Mouse (Mus musculus) heart, adult 9 months (tissue): Measurements from ENCODE around the gene Sod3.

Experiments used
- DNase-seq, 2 experiments: peaks; one replicate each; pipeline ENCODE4 v3.0.0; 2022; ENCODE audit warnings: low spot score in 2 of 2

Gene Sod3

GRCm38 (mm10) chr5:52375847-52376246 lies 12.3 kb downstream of the Sod3 start:
- DNase-seq, result no peak

GRCm38 (mm10) chr5:52382837-52383236 lies 19.2 kb downstream of the Sod3 start:
- no peak for DNase-seq

GRCm38 (mm10) chr5:52383748-52384147 lies 20.2 kb downstream of the Sod3 start:
- DNase-seq, result no peak

DNA sequence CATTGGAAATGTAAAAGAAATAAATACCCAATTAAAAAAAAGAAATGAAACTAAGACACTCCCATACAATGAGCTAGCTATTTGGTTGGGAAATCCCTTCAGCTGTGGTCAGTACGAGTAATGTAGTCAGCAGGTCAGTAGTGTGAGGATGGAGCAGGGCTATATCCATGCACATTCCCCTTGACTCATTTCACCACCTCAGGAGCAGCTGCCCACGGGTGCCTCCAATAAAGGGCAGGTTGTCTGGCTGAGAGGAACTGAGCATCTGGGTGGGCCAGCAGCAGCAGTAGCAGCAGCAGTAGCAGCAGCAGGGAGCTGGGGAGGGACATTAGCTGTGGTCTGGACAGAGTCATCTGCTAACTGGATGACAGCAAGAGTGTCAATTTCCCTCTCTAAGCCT lies 22.4 kb downstream of the Sod3 start:
- no peak for DNase-seq

GRCm38 (mm10) chr5:52388092-52388749 lies 24.6 kb downstream of the Sod3 start:
- no peak for DNase-seq

DNA sequence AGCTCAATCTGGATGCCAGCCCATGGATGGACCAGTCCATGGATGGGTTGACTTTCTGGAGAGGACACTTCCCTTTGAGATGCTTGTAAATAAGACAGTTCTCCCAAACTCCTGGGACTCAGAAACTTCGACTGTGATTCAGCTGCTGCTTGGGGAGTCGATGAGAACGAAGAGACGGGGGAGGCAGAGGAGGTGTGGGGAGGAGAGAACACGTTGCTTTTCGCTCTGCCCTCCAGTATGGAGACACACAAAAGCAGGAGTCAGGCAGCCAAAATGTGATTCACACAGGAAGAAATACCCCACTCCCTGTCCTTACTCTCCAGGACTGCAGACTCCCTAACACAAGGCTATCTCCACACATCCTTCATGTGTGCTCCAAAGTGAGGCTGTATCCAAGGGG lies 26.8 kb downstream of the Sod3 start:
- no peak for DNase-seq

DNA sequence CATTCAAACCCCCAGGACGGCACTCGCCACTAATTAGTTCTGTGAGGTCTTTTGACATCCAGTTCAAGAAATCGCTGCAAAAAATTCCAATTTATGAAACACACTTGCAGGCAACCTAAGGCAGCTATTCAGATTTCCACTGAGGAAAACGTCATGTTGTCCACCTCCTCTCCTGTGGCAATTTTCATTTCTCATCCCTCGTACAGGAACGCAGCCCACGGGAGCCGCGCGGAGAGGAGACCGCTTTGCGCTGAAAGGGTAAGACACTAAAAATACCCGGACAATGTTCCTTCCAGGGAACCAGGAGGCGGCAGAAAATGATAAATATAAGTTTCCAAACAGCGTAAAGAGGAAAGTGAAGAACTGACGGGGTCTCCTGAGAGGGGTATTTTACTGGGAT lies 27.9 kb downstream of the Sod3 start:
- DNase-seq, result no peak

GRCm38 (mm10) chr5:52393756-52394155 lies 30.2 kb downstream of the Sod3 start:
- no peak for DNase-seq

DNA sequence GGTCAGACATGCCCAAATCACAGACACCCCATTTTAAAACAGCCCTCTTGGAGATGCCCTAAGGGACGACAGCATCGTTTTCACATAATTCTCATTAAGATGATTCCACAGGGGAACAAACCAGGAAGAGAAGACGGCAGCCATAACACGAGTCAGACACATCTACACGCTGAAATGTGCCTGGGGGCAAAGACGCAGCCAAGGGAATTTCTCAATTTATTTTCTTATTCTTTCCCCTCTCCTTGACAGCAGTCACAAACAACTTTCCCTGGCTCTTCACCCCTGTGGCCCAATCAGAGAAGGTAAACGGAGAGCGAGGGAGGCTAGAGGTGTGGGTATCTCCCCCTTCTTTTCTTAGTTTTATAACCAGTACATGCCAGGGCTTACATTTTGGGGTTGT lies 40.8 kb downstream of the Sod3 start:
- no peak for DNase-seq

DNA sequence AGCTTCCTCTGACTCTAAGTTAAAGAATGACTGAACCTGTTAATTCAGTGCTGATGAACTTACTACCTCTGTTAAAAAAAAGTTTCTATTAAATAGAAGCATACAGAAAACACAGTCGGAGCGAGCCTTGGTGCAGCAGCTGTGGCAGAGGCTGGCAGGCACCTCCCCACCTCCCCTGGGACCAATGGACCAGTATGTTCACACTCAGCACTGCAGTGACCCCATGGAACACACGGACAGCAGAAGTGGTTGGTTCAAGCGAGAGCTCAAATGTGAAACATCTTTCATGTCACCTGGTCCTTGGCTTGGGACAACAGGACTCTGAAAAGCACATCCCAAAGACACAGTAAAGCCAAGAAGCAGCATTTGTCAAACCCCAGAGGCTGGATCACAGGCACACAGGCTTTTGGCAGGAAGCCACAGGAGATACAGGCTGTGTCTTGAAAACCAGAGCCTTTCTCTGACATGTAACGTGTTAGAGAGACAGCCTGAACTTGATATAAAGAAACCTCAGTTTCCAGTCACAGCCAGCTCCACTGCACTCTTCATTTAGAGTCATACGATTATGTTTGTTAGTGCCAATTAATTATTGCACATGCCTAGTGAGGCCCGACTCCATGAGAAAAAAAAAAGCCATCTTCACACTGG lies 45.2 kb downstream of the Sod3 start:
- DNase-seq, result no peak

DNA sequence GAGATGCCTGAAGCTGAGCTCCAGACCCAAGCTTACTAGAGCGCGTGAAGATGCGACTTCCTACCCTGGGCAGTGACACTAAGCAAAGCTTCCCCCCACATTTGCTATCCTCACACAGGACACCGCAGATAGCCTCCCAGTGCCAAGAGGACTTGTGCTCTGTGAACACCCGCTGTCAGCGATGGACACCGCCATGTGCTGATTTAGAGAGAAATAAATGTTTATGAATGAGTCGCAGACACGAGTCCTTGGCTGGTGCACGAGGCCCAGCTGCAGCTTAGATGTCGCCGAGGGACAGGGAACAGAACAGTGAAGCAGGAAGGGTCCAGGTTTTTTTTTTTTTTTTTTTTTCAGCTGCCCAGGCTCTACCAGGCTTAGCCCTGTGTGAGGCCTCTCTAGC lies 46.6 kb downstream of the Sod3 start:
- no peak for DNase-seq

DNA sequence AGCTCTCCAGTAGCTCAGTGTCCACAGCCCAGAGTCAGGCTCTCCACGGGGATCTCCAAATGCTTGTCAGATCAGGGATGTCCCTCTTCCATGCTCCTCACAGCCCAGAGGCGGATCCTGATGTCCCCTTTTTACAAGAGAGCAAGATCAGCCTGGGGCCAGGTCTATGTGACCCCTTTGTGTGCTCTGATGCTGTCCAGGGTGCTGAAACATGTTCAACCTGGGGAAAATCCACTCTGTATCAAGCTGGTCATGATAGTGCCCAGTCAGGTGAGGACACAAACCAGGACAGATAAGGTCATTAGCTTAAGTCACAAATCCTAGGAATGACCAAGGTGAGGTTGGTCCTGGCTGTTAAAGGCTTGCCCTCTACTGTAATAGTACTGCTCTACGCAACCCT lies 48.0 kb downstream of the Sod3 start:
- no peak for DNase-seq

DNA sequence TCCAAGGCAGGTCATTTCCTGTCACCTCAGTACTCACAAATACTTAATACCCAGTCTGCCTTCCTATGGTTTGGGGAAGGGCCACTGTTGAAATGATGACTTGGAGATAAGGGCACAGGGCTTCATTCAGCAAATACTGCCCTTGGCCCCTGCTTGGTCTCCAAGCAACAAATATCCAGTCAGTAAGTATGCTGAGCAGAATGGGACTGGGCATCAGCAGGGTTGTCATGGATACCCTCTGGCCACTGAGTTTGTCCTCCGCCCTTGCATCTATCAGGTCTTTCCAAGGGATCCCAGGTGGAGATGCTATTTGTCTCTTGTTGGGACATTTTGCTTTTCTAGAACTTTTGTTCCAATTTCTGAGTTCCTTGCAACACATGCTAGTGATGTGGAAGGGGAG lies 51.6 kb downstream of the Sod3 start:
- no peak for DNase-seq

GRCm38 (mm10) chr5:52415917-52416316 lies 52.3 kb downstream of the Sod3 start:
- no peak for DNase-seq

DNA sequence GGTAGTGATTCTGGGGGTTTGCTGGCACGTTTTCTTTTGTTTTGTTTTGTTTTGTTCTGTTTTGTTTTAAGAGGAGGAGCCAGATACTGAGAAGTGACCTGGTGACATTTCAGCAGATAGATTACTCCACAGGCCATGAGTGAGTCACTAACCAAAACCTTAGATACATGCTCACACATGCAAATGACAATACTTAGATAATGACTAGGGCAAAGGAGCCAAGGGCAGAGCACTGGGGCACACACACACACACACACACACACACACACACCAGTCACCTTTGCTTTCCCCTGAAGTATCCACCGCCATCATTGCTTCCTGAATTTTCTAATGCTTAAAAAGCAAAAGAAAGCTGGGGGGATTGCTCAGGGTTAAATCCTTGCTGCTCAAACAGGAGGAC lies 52.9 kb downstream of the Sod3 start:
- DNase-seq, result no peak
